Mouse (Mus musculus) urinary bladder, adult 18-20 months (tissue): ENCODE measurements around the gene Rasgef1b.

ENCODE experiments used
- DNase-seq, 2 experiments: peaks; one replicate each; pipeline ENCODE4 v3.0.0; 2022; ENCODE audit warnings: low spot score in 2 of 2, mixed read lengths in 2 of 2

The Rasgef1b gene

GRCm38 (mm10) chr5:99541999-99542765 is 186.7 kb downstream of the Rasgef1b start:
- DNase-seq: no peak

- DNase-seq: no peak
These were observed 187.5 kb downstream of the Rasgef1b start for GRCm38 (mm10) chr5:99541321-99541895.

- no peak for DNase-seq
These were observed 195.4 kb downstream of the Rasgef1b start for GRCm38 (mm10) chr5:99533416-99533815.

GRCm38 (mm10) chr5:99526797-99527201 is 202.1 kb downstream of the Rasgef1b start:
- no peak for DNase-seq

GRCm38 (mm10) chr5:99525649-99526048 is 203.2 kb downstream of the Rasgef1b start:
- no peak for DNase-seq

- no peak for DNase-seq
These were observed 206.1 kb downstream of the Rasgef1b start for GRCm38 (mm10) chr5:99522571-99523269.

- DNase-seq: no peak
These were observed 207.5 kb downstream of the Rasgef1b start for GRCm38 (mm10) chr5:99521411-99521810.

- DNase-seq: no peak
These were observed 209.3 kb downstream of the Rasgef1b start for GRCm38 (mm10) chr5:99519556-99519955.

GRCm38 (mm10) chr5:99519023-99519422 is 209.8 kb downstream of the Rasgef1b start:
- DNase-seq: no peak

- DNase-seq: no peak
These were observed 212.7 kb downstream of the Rasgef1b start for GRCm38 (mm10) chr5:99516207-99516606.

- no peak for DNase-seq
These were observed 213.1 kb downstream of the Rasgef1b start for GRCm38 (mm10) chr5:99515764-99516163.

GRCm38 (mm10) chr5:99513209-99513880 is 215.5 kb downstream of the Rasgef1b start:
- DNase-seq: no peak

GRCm38 (mm10) chr5:99511081-99511480 is 217.8 kb downstream of the Rasgef1b start:
- no peak for DNase-seq

GRCm38 (mm10) chr5:99506109-99506508 is 222.8 kb downstream of the Rasgef1b start:
- DNase-seq: no peak

- no peak for DNase-seq
These were observed 224.5 kb downstream of the Rasgef1b start for GRCm38 (mm10) chr5:99504349-99504830.

GRCm38 (mm10) chr5:99502681-99503080 is 226.2 kb downstream of the Rasgef1b start:
- DNase-seq: no peak

GRCm38 (mm10) chr5:99499404-99500089 is 229.3 kb downstream of the Rasgef1b start:
- no peak for DNase-seq

GRCm38 (mm10) chr5:99497856-99498255 is 231.0 kb downstream of the Rasgef1b start:
- no peak for DNase-seq

- no peak for DNase-seq
These were observed 231.7 kb downstream of the Rasgef1b start for GRCm38 (mm10) chr5:99496931-99497782.

- DNase-seq: no peak
These were observed 232.8 kb downstream of the Rasgef1b start for GRCm38 (mm10) chr5:99496157-99496453.
